Mouse (Mus musculus): ENCODE data around the gene Naip2.
"Not testable (repeated sequence)": the region's sequence is repeated elsewhere in the genome, so short reads cannot be mapped to it uniquely, and the experiment has no call there.

Gene Naip2

GRCm38 (mm10) chr13:100201659-100202333 lies at the start of gene Naip2:
Naip2 (minus strand) TSS chr13:100202092.
- DNase-seq (ENCODE audit: extremely low spot score, low spot score), result not testable (repeated sequence)

DNA sequence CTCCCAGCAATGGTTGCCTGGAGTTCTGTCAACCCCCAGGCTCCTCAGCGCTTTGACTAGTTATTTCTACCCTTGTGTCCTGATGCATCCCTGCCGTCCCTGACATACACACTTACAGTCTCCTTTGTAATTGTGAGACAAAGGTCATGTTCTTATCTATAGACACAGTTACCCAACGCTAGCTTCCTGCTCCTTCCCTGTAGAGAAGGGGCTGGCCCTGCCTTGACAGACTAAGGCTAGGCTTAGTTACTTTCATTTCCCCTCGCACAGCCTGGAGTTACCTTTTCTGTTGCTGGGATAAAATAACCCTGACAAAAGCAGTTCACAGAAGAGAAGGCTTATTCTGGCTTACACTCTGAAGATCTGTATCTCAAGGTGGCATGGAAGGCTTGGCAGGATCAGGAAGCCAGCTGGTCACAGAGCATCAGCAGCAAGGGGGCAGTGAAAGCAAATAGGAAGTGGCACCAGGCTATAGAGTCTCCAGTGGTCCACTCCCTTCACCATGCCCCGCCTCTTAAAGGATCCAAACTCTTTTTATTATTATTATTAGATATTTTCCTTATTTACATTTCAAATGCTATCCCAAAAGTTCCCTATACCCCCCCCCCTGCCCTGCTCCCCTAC lies 45.1 kb upstream of the Naip2 start:
- not testable (repeated sequence) for DNase-seq (ENCODE audit: extremely low spot score, low spot score)

DNA sequence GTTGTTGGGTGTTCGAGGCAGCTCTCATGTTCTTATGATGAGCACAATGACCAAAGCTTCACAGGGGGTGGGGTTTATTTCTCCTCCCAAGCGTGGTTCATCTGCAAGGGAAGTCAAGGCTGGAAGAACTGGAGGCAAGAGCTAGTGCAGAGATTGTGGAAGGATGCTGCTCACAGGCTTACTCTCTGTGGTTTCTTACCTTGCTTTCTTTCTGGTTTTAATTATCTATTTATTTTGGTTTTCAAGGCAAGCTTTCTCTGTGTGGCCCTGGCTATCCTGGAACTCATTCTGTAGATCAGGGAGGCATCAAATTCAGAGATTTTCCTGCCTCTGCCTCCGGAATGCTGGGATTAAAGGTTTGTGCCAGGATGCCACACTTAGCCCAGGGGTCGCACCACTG lies 44.3 kb upstream of the Naip2 start, which contains the start of gene Naip5:
TSS of gene Naip5 (minus strand) at position 101 of the 400 bp plus-strand sequence.
- DNase-seq (ENCODE audit: extremely low spot score, low spot score), result not testable (repeated sequence)

- no peak for DNase-seq (ENCODE audit: extremely low spot score, low spot score)
These were observed 41.8 kb upstream of the Naip2 start for GRCm38 (mm10) chr13:100243702-100244101.

DNA sequence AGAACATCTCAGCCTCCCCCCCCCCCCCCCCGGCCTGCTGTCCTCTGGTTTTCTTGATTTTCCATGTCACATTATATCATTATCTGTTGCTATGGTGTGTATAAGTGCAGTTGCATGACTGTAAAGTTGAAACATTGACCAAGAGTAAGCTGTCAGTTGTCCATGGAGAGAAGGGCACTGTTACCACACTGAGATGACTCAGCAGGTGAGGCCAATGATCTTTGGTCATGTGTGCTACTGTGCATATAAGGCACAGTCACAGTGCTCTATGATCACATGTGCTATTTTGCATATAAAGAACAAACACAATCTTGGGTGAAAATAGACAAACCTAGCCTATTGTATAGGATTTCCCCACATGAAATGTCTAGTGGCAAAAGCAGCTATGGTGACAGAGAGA lies 11.8 kb upstream of the Naip2 start:
- DNase-seq (ENCODE audit: extremely low spot score, low spot score), result not testable (repeated sequence)

DNA sequence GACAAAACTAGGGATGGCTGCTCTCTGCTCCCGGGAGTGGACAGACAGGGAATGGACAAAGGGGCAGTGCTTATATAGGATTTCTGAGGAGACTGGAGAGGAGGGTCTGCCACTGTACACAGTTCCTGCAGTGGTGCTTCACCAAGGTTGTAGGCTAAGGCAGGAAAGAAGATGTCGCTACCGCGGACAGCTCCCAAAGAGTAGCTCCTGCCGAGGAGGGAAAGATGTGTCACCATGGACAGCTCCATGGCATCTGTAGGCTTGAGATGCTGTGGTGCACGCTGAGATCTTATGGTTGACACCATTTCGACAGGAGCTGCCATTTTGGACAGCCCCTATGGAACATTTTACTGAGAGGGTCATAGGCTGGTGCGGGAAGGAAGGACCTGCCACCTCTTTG lies 8.6 kb upstream of the Naip2 start:
- peak; percentile 49 for DNase-seq (ENCODE audit: extremely low spot score, low spot score)

DNA sequence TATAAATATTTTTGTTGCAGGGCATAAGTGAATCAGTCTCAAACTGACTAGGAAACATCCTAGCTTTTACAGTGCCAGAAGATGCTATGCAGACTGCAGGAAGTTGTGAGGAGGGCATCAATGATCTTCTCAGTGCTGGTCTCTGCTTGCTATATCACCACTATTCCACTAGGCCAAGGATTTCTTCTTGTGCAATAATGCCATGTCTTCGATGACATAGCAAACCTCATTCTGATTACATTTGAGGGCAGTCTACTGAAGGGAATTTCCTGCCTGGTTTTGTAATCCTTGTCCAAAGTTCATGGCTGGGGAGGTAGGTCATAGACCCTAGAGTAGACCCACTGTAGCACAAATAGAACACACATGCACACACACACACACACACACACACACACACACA lies 1.4 kb upstream of the Naip2 start:
- DNase-seq (ENCODE audit: extremely low spot score, low spot score), result no peak

DNA sequence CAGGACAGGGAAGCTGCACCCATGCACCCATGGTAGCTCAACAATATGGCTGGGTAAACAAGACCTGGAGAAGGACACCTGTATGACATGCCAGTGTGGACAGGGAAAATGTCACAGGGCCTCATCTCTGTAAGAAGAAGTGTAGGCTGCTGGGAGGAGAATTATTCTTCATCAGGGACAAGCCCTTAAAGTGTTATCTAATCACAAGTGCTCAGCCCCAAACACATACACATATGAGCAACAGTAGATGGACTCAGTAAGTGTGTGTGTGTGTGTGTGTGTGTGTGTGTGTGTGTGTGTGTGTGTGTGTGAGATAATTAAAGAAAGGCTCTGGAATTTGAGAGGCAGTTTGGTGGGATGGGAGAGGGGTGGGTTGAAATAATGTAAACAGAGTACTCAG lies 1.1 kb downstream of the Naip2 start:
- DNase-seq (ENCODE audit: extremely low spot score, low spot score), result no peak

DNA sequence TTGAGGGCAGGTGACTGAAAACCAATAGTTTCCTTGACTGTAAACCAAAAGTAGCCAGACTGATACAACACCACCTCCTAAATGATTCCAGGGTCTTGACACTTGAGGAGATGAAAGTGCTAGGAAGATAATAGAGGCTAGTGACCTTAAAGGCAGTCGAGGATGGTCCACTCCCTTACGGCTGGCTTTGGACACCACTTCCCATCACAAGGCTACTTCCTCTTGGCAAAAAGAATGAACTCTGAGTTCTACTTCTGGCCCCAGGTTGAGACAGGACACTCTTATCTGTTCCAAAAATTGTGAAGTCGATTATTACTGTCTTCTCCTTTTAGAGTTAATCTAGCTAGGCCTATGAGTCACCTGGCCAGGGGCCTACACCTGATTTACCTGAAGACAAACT lies 6.5 kb downstream of the Naip2 start:
- DNase-seq (ENCODE audit: extremely low spot score, low spot score), result no peak

- not testable (repeated sequence) for DNase-seq (ENCODE audit: extremely low spot score, low spot score)
These were observed 18.8 kb downstream of the Naip2 start for GRCm38 (mm10) chr13:100183111-100183510.

DNA sequence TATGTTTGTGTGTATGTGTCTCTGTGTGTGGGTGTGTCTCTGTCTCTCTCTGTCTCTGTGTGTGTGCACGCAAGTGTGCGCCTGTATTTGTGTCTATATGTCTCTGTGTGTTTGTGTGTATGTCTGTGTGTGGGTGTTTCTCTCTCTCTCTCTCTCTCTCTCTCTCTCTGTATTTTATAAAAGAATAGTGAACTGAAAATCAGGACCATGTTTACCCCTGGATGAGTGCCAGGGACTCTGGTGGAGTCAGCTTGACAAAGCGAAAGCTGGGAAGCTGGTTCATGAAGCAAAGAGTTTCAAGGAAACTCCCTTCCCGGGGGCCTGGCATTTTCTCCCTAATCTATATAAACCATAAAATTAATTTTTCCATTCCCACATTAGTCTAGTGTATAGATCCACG lies 27.5 kb downstream of the Naip2 start:
- DNase-seq (ENCODE audit: extremely low spot score, low spot score), result not testable (repeated sequence)

- not testable (repeated sequence) for DNase-seq (ENCODE audit: extremely low spot score, low spot score)
These were observed 35.5 kb downstream of the Naip2 start for GRCm38 (mm10) chr13:100166378-100166777.

DNA sequence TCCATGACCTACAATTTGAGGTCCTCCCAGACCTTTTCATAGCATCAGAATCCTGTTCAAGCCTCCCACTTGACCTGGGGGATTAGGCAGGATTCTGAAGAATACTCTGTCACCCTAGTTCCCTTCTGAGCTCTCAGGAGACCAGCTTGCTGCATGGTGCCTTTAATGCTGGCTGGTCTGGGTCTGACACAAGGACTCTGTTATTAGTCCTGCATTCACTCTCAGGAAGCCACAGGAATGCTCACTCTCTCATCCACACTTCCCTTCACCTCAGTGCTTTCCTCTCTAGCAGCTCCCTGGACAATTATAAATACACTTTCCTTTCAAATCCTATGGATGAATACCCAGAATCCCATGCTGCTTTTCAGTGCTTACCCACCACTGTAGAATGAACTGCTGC lies 39.4 kb downstream of the Naip2 start:
- DNase-seq (ENCODE audit: extremely low spot score, low spot score), result not testable (repeated sequence)

- DNase-seq (ENCODE audit: extremely low spot score, low spot score), result not testable (repeated sequence)
These were observed 40.6 kb downstream of the Naip2 start for GRCm38 (mm10) chr13:100161171-100161870.

DNA sequence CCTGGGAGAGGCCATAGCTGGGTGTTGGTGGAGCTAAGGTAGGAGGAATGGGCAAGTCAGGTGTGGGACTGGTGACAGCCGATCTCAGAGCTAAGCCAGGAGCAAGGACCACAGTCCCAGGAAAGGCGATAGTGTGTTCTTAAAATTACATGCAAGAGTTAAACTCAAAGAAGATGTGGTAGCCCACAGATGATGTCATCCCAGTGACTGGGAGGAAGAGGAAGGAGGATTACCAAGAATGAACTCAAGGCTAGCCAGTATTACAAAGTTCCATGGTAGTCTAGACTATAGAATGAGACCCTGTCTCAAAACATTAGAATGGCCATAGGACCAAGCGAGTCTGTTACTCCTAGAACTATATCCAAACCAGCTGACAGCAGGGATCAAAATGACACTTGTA lies 45.3 kb downstream of the Naip2 start:
- DNase-seq (ENCODE audit: extremely low spot score, low spot score), result no peak

DNA sequence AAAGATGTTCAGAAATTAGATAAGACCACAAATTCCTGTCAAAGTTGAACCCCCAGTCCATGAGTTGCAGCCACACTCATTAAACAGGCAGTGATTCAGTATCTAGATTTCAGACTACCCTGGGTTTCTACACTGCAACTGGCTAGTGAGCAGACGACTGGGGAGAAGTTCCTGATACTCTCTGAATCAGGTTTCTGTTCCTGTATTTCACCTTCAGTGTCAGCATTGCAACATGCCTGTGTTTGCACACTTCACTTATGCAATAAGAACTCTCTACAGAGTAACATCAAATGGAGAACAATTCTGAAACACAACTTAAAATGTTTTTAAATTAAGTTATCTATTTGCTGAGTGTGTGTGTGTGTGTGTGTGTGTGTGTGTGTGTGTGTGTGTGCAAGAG lies 49.2 kb downstream of the Naip2 start:
- no peak for DNase-seq (ENCODE audit: extremely low spot score, low spot score)

DNA sequence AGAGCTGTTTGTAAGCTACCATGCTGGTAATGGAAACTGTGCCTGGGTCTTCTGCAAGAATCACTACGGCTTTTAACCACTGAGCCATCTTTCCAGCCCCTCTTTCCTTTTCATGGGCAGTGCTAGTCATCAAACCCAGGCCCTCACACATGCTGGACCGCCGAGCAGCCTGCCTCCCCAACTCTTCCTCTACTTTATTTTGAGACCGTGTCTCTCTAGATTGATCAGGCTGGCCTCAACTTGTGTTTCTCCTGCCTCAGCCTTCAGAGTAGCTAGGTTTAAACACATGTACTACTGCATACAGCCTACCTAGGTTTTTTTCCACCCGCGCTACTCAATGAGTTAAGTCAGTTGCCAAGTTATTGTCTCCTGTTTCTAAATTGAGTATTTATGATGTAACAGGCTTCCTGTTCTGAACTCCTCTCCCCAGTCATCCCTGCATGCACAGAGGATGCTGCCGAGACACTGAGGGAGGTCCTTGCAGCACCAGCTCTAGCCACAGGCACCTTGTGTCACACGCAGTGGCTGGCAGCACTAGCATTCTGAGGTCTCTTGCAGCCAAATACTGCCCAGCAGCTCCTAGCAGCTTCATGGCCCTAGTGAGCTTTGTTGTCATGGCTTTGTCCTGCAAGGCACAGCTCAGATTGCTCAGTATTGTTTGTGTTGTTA lies 60.1 kb downstream of the Naip2 start:
- no peak for DNase-seq (ENCODE audit: extremely low spot score, low spot score)

GRCm38 (mm10) chr13:100125258-100125643 lies 76.6 kb downstream of the Naip2 start:
- no peak for DNase-seq (ENCODE audit: extremely low spot score, low spot score)

DNA sequence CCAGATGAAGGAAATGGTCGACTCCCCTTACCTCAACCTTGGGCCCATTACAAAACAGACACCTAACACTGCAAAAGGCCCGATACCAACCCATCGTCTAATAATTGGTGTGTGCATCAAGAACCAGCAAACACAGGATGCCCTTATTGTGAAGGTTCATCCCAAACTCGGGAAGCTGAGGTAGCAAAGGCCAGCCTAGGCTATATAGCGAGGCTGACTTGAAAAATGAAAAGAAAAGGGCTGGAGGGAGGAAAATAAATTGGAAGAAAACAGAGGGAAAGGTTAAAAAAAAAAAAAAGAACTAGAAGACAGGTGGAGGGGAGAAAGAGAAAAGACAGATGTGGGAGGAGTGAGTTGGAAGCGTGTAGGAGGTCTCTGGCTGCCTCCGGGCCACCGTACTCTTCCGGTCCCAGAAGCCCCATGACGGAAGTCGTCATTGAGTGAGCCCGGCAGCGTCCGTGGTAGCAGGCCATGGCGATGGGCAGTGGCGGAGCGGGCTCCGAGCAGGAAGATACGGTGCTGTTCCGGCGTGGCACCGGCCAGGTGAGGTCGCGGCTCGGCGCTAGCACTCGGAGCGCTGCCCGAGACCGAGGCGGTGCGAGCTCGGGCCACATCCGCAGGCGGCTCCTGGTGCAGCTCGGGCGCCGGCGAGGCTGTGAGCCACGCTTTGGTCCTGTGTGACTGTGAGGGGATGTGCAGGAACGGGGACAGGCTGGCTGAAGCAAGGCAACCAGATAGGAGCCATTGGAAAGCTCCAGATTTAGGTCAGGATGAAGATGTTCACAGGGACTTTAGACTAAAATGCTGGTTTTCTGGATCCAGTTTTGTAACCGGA lies 77.3 kb downstream of the Naip2 start, which contains the start of gene Smn1:
TSS of gene Smn1 (plus strand) at position 430 of the 835 bp plus-strand sequence.
- peak; percentile 92 for DNase-seq (ENCODE audit: extremely low spot score, low spot score)

GRCm38 (mm10) chr13:100123970-100124369 lies 77.9 kb downstream of the Naip2 start:
- no peak for DNase-seq (ENCODE audit: extremely low spot score, low spot score)

Measured in neural tube, embryonic 10.5 days (tissue).